Mouse (Mus musculus) T-helper 2 cell (primary cell): Measurements from ENCODE around the gene Dcaf10.

Source experiments
- in situ Hi-C: fragments of 300-600 bp; cut with MboI, MseI; formaldehyde crosslinking; loops from one replicate; pipeline ENCODE4 v1.15.1; 2025; ENCODE audit warnings: high pct_unique_total_duplicates

Dcaf10 gene

GRCm38 (mm10) chr4:45419051-45419450, 77.2 kb downstream of the Dcaf10 start:
- in situ Hi-C loops: loop anchor here (10.0 kb wide), 3 partner anchors 196 to 386 kb away; no protein-coding TSS in a partner anchor

- in situ Hi-C loops: no loop called here
Measured at GRCm38 (mm10) chr4:45420733-45421132, 78.8 kb downstream of the Dcaf10 start.

DNA sequence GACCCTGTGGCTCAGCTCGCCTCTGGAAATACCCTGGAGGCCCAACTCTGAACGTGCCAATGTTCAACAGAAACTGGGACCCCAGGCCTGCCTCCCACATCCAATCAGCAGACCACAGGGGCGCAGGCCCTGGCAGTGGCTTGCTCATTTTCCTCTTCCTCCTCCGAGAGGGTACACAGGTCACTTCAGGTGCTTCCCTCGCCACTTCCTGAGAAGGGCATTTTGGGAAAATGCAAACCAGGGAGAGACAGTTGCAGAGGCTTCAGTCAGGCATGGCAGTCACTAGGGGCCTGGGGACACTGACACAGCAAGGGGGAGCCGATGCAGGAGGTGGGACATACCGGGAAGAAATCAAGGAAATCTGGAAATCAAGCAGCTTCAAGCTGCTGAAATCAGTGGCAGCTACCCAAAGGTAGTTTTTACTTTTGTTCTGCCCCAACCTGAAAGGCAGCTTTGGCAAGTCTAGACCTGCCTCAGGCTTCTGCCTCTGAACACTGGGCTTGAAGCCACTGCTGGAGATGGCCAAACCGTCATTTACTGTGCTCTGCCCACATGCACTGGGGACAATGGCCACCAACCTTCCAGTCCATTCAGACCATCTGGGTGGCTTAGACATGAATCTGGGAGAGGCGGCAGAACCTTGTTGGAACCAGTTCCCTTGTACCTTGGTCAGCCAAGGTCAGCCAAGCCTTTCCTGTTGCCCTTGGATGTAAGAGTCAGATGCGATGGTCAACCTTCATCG, 79.8 kb downstream of the Dcaf10 start:
- in situ Hi-C loops: no loop called here

DNA sequence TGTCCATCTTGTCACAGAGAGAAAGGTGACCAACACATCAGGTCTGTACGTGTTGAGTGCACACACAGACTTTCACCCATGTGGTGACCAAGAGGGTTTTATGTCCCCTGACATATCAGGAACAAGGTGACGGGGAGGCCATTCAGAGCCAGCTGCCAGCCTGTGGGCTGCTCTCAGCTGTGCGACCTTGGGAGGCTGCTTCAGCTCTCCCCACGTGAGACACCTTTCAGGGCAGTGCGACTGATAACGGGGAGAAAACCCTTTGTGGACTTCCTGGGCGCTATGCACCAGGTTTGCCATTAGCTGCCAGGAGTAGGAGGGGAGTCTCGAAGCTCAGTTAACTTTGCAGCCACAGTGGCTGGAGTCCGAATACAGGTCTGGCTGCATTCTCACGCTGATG, 80.7 kb downstream of the Dcaf10 start:
- in situ Hi-C loops: no loop called here

- in situ Hi-C loops: no loop called here
Measured at GRCm38 (mm10) chr4:45423406-45423805, 81.5 kb downstream of the Dcaf10 start.

GRCm38 (mm10) chr4:45426724-45427457, 85.0 kb downstream of the Dcaf10 start:
- in situ Hi-C loops: no loop called here
